Mouse (Mus musculus): Measurements from ENCODE around the gene Gm20738.
"Not testable (repeated sequence)": the region's sequence is repeated elsewhere in the genome, so short reads cannot be mapped to it uniquely, and the experiment has no call there.

Gene Gm20738

DNA sequence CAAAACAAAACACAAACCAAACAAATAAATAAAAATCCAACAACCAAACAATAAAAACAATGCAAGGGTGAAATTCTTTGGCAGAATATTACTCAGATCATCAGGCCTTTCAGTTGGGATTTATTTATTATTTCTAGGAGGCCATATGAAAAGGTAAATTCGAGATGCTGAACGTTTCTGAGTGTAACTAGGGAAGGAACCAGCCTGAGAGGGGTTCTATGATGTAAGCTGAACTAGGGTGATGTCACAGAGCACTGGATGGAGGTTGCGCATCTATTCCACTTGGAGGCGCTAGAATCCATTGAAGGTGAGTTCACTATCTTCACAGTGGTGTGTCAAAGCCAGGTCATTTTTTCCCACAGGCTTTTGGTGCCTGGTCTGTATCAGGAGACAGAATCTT lies at the start of gene Gm20738:
Gene Gm20738, plus strand, starts transcription at position 301 of the 400 bp plus-strand sequence.
- DNase-seq (ENCODE audit: low spot score in 2 of 2): not testable (repeated sequence)

Measured in frontal cortex, postnatal 10 days (tissue).